Mouse (Mus musculus) brain, embryonic 14.5 days (tissue): ENCODE measurements at regions not wholly inside any gene's neighbourhood (a gene's known extent, or its start where the extent isn't known, plus 50 kb on each side); places are given as distances from the start of the nearest gene placed in this dataset.

ENCODE experiments used
- CTCF ChIP-seq: fragments of 200-500 bp; IDR thresholded peaks from 2 replicates; pipeline ENCODE4 v1.5.1; 2012; ENCODE audit warnings: inconsistent platforms, mild to moderate bottlenecking, moderate library complexity, borderline replicate concordance; ENCODE audit not compliant: insufficient read depth, insufficient read length; ENCODE audit errors: extremely low read depth
- POLR2A ChIP-seq: fragments of 200-500 bp; IDR thresholded peaks from 2 replicates; pipeline ENCODE4 v1.6.1; 2012; ENCODE audit warnings: mild to moderate bottlenecking, inconsistent platforms, borderline replicate concordance; ENCODE audit not compliant: poor library complexity, insufficient read depth, insufficient read length, severe bottlenecking; ENCODE audit errors: extremely low read depth

GRCm38 (mm10) chr16:19865931-19866330 is 105.9 kb downstream of the B3gnt5 start:
- no peak for TF ChIP-seq CTCF
- TF ChIP-seq POLR2A, result no peak
